Mouse (Mus musculus) liver, adult 2 months (tissue): ENCODE data around the gene Dnajc11. TPM values are rescaled to one million over a fixed set of nuclear protein-coding genes. Genes with fewer than 3 reads are reported as not detected.

Experiments
- DNase-seq: peaks from one replicate; pipeline ENCODE4 v3.0.0-alpha.2; 2011; ENCODE audit warnings: low read depth, low spot score; ENCODE audit errors: extremely low read depth
- H3K27ac ChIP-seq: fragments of 200-500 bp; replicated peaks from 2 replicates; pipeline ENCODE4 v1.5.1; 2012; ENCODE audit warnings: low read depth, mild to moderate bottlenecking, control low read depth, inconsistent platforms, low read length; ENCODE audit not compliant: insufficient read depth
- H3K27me3 ChIP-seq: fragments of 200-500 bp; 2 replicates; pipeline ENCODE4 v1.6.1; 2012; ENCODE audit warnings: mild to moderate bottlenecking, moderate library complexity, low read length, inconsistent platforms; ENCODE audit not compliant: control insufficient read depth, insufficient read depth
- H3K36me3 ChIP-seq: fragments of 200-500 bp; 2 replicates; pipeline ENCODE4 v1.6.1; 2012; ENCODE audit warnings: low read length, inconsistent platforms; ENCODE audit not compliant: control insufficient read depth, insufficient read depth
- H3K4me1 ChIP-seq: fragments of 200-500 bp; 2 replicates; pipeline ENCODE4 v1.6.1; 2011; ENCODE audit warnings: low read length; ENCODE audit not compliant: control insufficient read depth, insufficient read depth
- H3K4me3 ChIP-seq: fragments of 200-500 bp; 2 replicates; pipeline ENCODE4 v1.5.1; 2011; ENCODE audit warnings: low read depth, mild to moderate bottlenecking, control low read depth, low read length, moderate library complexity; ENCODE audit not compliant: insufficient read depth
- H3K79me2 ChIP-seq: fragments of 200-500 bp; 2 replicates; pipeline ENCODE4 v1.6.1; 2012; ENCODE audit warnings: inconsistent platforms, mild to moderate bottlenecking, low read length, moderate library complexity; ENCODE audit not compliant: control insufficient read depth, insufficient read depth
- H3K9ac ChIP-seq: fragments of 200-500 bp; 2 replicates; pipeline ENCODE4 v1.6.1; 2012; ENCODE audit warnings: low read depth, mild to moderate bottlenecking, control low read depth, inconsistent platforms, low read length
- CTCF ChIP-seq: fragments of 200-500 bp; IDR thresholded peaks from 2 replicates; pipeline ENCODE4 v1.5.1; 2011; ENCODE audit warnings: low read depth, low read length, control low read depth
- POLR2A ChIP-seq: fragments of 200-500 bp; IDR thresholded peaks from 2 replicates; pipeline ENCODE4 v1.6.1; 2011; ENCODE audit warnings: low read length, control low read depth; ENCODE audit not compliant: insufficient read depth; ENCODE audit errors: extremely low read depth
- WGBS: fragments of 180-500 bp; shearing (Covaris S2); methylation state at CpG from one replicate; pipeline ENCODE4 v1.1.7; 2018; 5-methylcytosine and 5-hydroxymethylcytosine counted together
- polyA plus RNA-seq: library from polyadenylated mRNA; depleted of rRNA; stranded (reverse); fragments of >200 nt; gene quantifications from 2 replicates; pipeline ENCODE4 v1.2.3, GENCODE M21; 2012
- total RNA-seq: library from RNA; depleted of rRNA; stranded (reverse); fragments of >200 nt; gene quantifications from 2 replicates; pipeline ENCODE4 v1.2.3, GENCODE M21; 2014

The Dnajc11 gene
- total and polyA plus RNA-seq, 2 experiments: 23.9 to 52.6 TPM

DNA sequence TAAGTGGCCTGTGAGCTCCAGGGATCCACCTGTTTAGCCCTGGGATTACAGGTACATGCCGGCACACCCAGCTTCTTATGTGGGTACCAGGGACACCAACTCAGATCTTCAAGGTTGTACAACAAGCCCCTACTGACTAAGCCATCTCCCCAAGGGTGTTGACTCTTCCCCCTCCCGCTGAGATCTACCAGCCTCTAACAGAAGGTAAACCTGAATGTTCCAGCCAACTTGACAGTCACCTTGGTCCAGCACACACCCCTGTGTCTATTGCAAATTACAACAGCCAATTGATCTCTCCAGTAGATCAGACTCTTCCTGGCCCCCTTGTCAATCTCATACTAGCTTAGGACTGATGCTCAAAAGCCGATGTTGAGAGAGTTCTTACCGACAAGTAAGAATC is 27.9 kb upstream of the Dnajc11 start:
- TF ChIP-seq CTCF (no peak), POLR2A (no peak)
- H3K27me3 ChIP-seq: no peaks in the 10 kb centered on the region
- 78% methylated on average over 4 of the region's 4 CpGs for WGBS
- H3K9ac ChIP-seq: no peak overlapping the region
- H3K79me2 ChIP-seq: no peaks in the 10 kb centered on the region
- H3K27ac ChIP-seq: no peak overlapping the region
- no peaks in the 10 kb centered on the region for H3K4me1 ChIP-seq
- no peak overlapping the region for H3K4me3 ChIP-seq
- no peak for DNase-seq
- no peaks in the 10 kb centered on the region for H3K36me3 ChIP-seq

- H3K79me2 ChIP-seq: no peaks in the 10 kb centered on the region
- no peak overlapping the region for H3K9ac ChIP-seq
- H3K36me3 ChIP-seq: no peaks in the 10 kb centered on the region
- H3K4me3 ChIP-seq: no peak overlapping the region
- H3K4me1 ChIP-seq: no peaks in the 10 kb centered on the region
- DNase-seq: no peak
- TF ChIP-seq POLR2A: no peak
- TF ChIP-seq CTCF: no peak
- H3K27me3 ChIP-seq: no peaks in the 10 kb centered on the region
- 73% methylated on average over 26 of the region's 26 CpGs for WGBS
- H3K27ac ChIP-seq: no peak overlapping the region
These were observed 25.7 kb upstream of the Dnajc11 start for GRCm38 (mm10) chr4:151907577-151908343.

- Histone ChIP-seq H3K9ac (no peak overlapping the region), H3K27ac (no peak overlapping the region), H3K36me3 (no peaks in the 10 kb centered on the region), H3K4me3 (no peak overlapping the region), H3K79me2 (no peaks in the 10 kb centered on the region), H3K4me1 (no peaks in the 10 kb centered on the region), H3K27me3 (no peaks in the 10 kb centered on the region)
- 53% methylated on average over 8 of the region's 8 CpGs for WGBS
- TF ChIP-seq POLR2A (no peak), CTCF (no peak)
- no peak for DNase-seq
These were observed 24.7 kb upstream of the Dnajc11 start for GRCm38 (mm10) chr4:151908809-151909208.

- Histone ChIP-seq H3K4me3 (no peak overlapping the region), H3K9ac (no peak overlapping the region), H3K36me3 (no peaks in the 10 kb centered on the region), H3K79me2 (no peaks in the 10 kb centered on the region), H3K27me3 (no peaks in the 10 kb centered on the region), H3K27ac (no peak overlapping the region), H3K4me1 (no peaks in the 10 kb centered on the region)
- no peak for TF ChIP-seq POLR2A
- TF ChIP-seq CTCF: no peak
- DNase-seq: no peak
- WGBS: 89% methylated on average over 11 of the region's 11 CpGs
These were observed 17.2 kb upstream of the Dnajc11 start for GRCm38 (mm10) chr4:151916271-151916670.

GRCm38 (mm10) chr4:151919135-151919840 is 14.2 kb upstream of the Dnajc11 start:
- Histone ChIP-seq H3K36me3 (no peaks in the 10 kb centered on the region), H3K9ac (no peak overlapping the region), H3K4me3 (no peak overlapping the region), H3K27ac (no peak overlapping the region), H3K4me1 (no peaks in the 10 kb centered on the region), H3K79me2 (no peaks in the 10 kb centered on the region), H3K27me3 (no peaks in the 10 kb centered on the region)
- TF ChIP-seq CTCF: no peak
- WGBS: 83% methylated on average over 20 of the region's 20 CpGs
- no peak for DNase-seq
